24 mouse cellular contexts compared by ENCODE assay signal in genomic region chr15:16661226-16661625, GRCm38 (mm10).
DNase-seq lines count a peak whose midpoint lies in the region; ATAC-seq lines count a peak whose summit lies in the region.
"Had no signal": no experiment of that assay in that cellular context is flagged by ENCODE, and none has a peak within 500 bp of the region (broad histone marks: within the 10 kb centered on the region; RNA-seq: fewer than 3 reads in every experiment).

No protein-coding gene starts in this region.

- H3K9ac ChIP-seq in midbrain, embryonic 11.5 days (ENCODE audit: low read length), result no peak overlapping the region
- H3K9ac ChIP-seq: embryonic facial prominence, embryonic 12.5 days; forebrain, embryonic 13.5 days; forebrain, embryonic 15.5 days; forebrain, postnatal 0 days had no signal

- no peak for ATAC-seq in midbrain, embryonic 11.5 days (ENCODE audit: low FRiP score)
- ATAC-seq: activated CD4-positive, CD25-positive, alpha-beta regulatory T cell, adult 4 months; CD4-positive, CD25-positive, alpha-beta regulatory T cell, adult 4 months; forebrain, embryonic 13.5 days; forebrain, embryonic 15.5 days; forebrain, postnatal 0 days; Patski had no signal

- H3K4me1 ChIP-seq in midbrain, embryonic 11.5 days (ENCODE audit: control insufficient read depth, insufficient read depth, low read length), result no peaks in the 10 kb centered on the region
- H3K4me1 ChIP-seq in midbrain, embryonic 10.5 days, result no peaks in the 10 kb centered on the region
- H3K4me1 ChIP-seq: embryonic facial prominence, embryonic 10.5 days; embryonic facial prominence, embryonic 12.5 days; forebrain, embryonic 13.5 days; forebrain, embryonic 15.5 days had no signal

- DNase-seq in midbrain, embryonic 11.5 days (ENCODE audit: low spot score, missing footprints), result peak; percentile 78
- no peak for DNase-seq in midbrain, embryonic 10.5 days (ENCODE audit: low spot score)
- peak; percentile 62 for DNase-seq in R1 (ENCODE audit: low read depth, low spot score)
- no peak for DNase-seq in left cerebral cortex, adult 9 months (ENCODE audit: low spot score in 2 of 2)
- no peak for DNase-seq in kidney, postnatal 10 days
- DNase-seq: adrenal gland, adult 8-10 months; adrenal gland, postnatal 14 days; adrenal gland, postnatal 36 days; B cell, adult 2 months; cerebellum, adult 11-12 months; cerebellum, adult 2 months; cerebellum, adult 9-10 months; cerebellum, postnatal 10 days; cerebellum, postnatal 25 days; forebrain, postnatal 0 days had no signal

- 88% methylated on average over 3 of the region's 3 CpGs for WGBS in midbrain, embryonic 11.5 days
- 86% methylated on average over 3 of the region's 3 CpGs for WGBS in midbrain, embryonic 10.5 days

- H3K36me3 ChIP-seq in midbrain, embryonic 11.5 days (ENCODE audit: control insufficient read depth, insufficient read depth, low read length), result no peaks in the 10 kb centered on the region
- no peaks in the 10 kb centered on the region for H3K36me3 ChIP-seq in midbrain, embryonic 10.5 days
- H3K36me3 ChIP-seq: embryonic facial prominence, embryonic 10.5 days; embryonic facial prominence, embryonic 12.5 days; forebrain, embryonic 15.5 days; G1E had no signal

- no peaks in the 10 kb centered on the region for H3K9me3 ChIP-seq in midbrain, embryonic 11.5 days (ENCODE audit: control insufficient read depth, low read length)
- H3K9me3 ChIP-seq in midbrain, embryonic 10.5 days (replicated peaks), result no peaks in the 10 kb centered on the region
- H3K9me3 ChIP-seq: embryonic facial prominence, embryonic 10.5 days; embryonic facial prominence, embryonic 12.5 days; forebrain, embryonic 13.5 days; forebrain, embryonic 15.5 days; G1E had no signal

- H3K4me2 ChIP-seq in midbrain, embryonic 11.5 days, result no peak overlapping the region
- H3K4me2 ChIP-seq: embryonic facial prominence, embryonic 12.5 days; forebrain, embryonic 13.5 days; forebrain, embryonic 15.5 days had no signal

- H3K27me3 ChIP-seq in midbrain, embryonic 11.5 days (ENCODE audit: control insufficient read depth, insufficient read depth, low read length), result no peaks in the 10 kb centered on the region
- no peaks in the 10 kb centered on the region for H3K27me3 ChIP-seq in midbrain, embryonic 10.5 days (ENCODE audit: low read depth, poor library complexity, severe bottlenecking)
- H3K27me3 ChIP-seq: CH12.LX; embryonic facial prominence, embryonic 12.5 days; forebrain, embryonic 13.5 days; forebrain, embryonic 15.5 days; Patski had no signal

- H3K4me3 ChIP-seq in midbrain, embryonic 11.5 days (ENCODE audit: low read depth, low read length), result no peak overlapping the region
- H3K4me3 ChIP-seq in midbrain, embryonic 10.5 days, result no peak overlapping the region
- H3K4me3 ChIP-seq: embryonic facial prominence, embryonic 10.5 days; embryonic facial prominence, embryonic 12.5 days; forebrain, embryonic 13.5 days; forebrain, embryonic 15.5 days had no signal

- no peak overlapping the region for H3K27ac ChIP-seq in midbrain, embryonic 11.5 days (ENCODE audit: low read depth, low read length)
- no peak overlapping the region for H3K27ac ChIP-seq in midbrain, embryonic 10.5 days (replicated peaks)
- H3K27ac ChIP-seq: embryonic facial prominence, embryonic 10.5 days; embryonic facial prominence, embryonic 12.5 days; forebrain, embryonic 13.5 days; forebrain, embryonic 15.5 days had no signal

Comparison
In these comparisons a context has a peak if more than half of its experiments do, and no peak if none do; other contexts are left out.
1. DNase-seq: peak in midbrain, embryonic 11.5 days (single experiment) and R1 (single experiment); none in midbrain, embryonic 10.5 days (single experiment), left cerebral cortex, adult 9 months (0 of 2) and kidney, postnatal 10 days (single experiment).